Mouse (Mus musculus) c-Kit-negative CD71-positive TER-119-positive erythroid progenitor cells, embryonic 14.5 days (primary cell): ENCODE results near the gene Unc5a.

Experiments used
- DNase-seq: peaks from one replicate; pipeline ENCODE4 v3.0.0-alpha.2; 2013; ENCODE audit warnings: low read depth, low spot score

Unc5a gene

GRCm38 (mm10) chr13:54955695-54956471 is 6.7 kb downstream of the Unc5a start:
- no peak for DNase-seq

GRCm38 (mm10) chr13:54957281-54957680 is 8.1 kb downstream of the Unc5a start:
- no peak for DNase-seq

- DNase-seq = no peak
These were observed 10.0 kb downstream of the Unc5a start for GRCm38 (mm10) chr13:54959059-54959701.

GRCm38 (mm10) chr13:54959842-54960241 is 10.6 kb downstream of the Unc5a start:
- DNase-seq = no peak

- no peak for DNase-seq
These were observed 11.3 kb downstream of the Unc5a start for GRCm38 (mm10) chr13:54960491-54960890.

GRCm38 (mm10) chr13:54965256-54965655 is 16.0 kb downstream of the Unc5a start:
- no peak for DNase-seq

GRCm38 (mm10) chr13:54967501-54967900 is 18.3 kb downstream of the Unc5a start:
- DNase-seq = no peak

- DNase-seq = no peak
These were observed 19.4 kb downstream of the Unc5a start for GRCm38 (mm10) chr13:54968636-54969035.

GRCm38 (mm10) chr13:54969513-54969912 is 20.3 kb downstream of the Unc5a start:
- no peak for DNase-seq

GRCm38 (mm10) chr13:54970521-54971247 is 21.5 kb downstream of the Unc5a start:
- no peak for DNase-seq

GRCm38 (mm10) chr13:54975546-54975945 is 26.3 kb downstream of the Unc5a start:
- DNase-seq = no peak

GRCm38 (mm10) chr13:54978804-54979203 is 29.6 kb downstream of the Unc5a start:
- DNase-seq = no peak

- no peak for DNase-seq
These were observed 31.7 kb downstream of the Unc5a start for GRCm38 (mm10) chr13:54980957-54981356.

GRCm38 (mm10) chr13:54983001-54983400 is 33.8 kb downstream of the Unc5a start:
- no peak for DNase-seq

- DNase-seq = no peak
These were observed 34.4 kb downstream of the Unc5a start for GRCm38 (mm10) chr13:54983614-54984013.

- DNase-seq = no peak
These were observed 38.2 kb downstream of the Unc5a start for GRCm38 (mm10) chr13:54987405-54987804.

GRCm38 (mm10) chr13:54988181-54988760 is 39.1 kb downstream of the Unc5a start:
- DNase-seq = no peak

- no peak for DNase-seq
These were observed 43.0 kb downstream of the Unc5a start for GRCm38 (mm10) chr13:54992215-54992614.

- DNase-seq = no peak
These were observed 45.4 kb downstream of the Unc5a start for GRCm38 (mm10) chr13:54994576-54994975.

- DNase-seq = no peak
These were observed 46.0 kb downstream of the Unc5a start for GRCm38 (mm10) chr13:54995161-54995560.

GRCm38 (mm10) chr13:54997568-54997967 is 48.4 kb downstream of the Unc5a start:
- DNase-seq = no peak

GRCm38 (mm10) chr13:55000433-55000832 is 51.2 kb downstream of the Unc5a start:
- no peak for DNase-seq
